In genomic region chrX:134913234-134913936, GRCm38 (mm10) we compare ENCODE assay signal across 8 mouse cellular contexts. TPM values are rescaled to one million over a fixed set of nuclear protein-coding genes. Genes with fewer than 3 reads are reported as not detected.
DNase-seq lines count a peak whose midpoint lies in the region; ATAC-seq and TF ChIP-seq lines count a peak whose summit lies in the region.

No protein-coding gene starts in this region.

- TF ChIP-seq CTCF in kidney, postnatal 0 days (IDR thresholded peaks at IDR 0.05; ENCODE audit: low read depth): peak; percentile 78

- no peak overlapping the region for H3K4me2 ChIP-seq in hindbrain, embryonic 14.5 days (replicated peaks)
- H3K4me2 ChIP-seq in kidney, postnatal 0 days (ENCODE audit: low read length): no peak overlapping the region

- H3K27me3 ChIP-seq in hindbrain, embryonic 14.5 days (ENCODE audit: control insufficient read depth, insufficient read depth, low read length): no peaks in the 10 kb centered on the region
- H3K27me3 ChIP-seq in hindbrain, embryonic 10.5 days (ENCODE audit: insufficient read depth, poor library complexity, severe bottlenecking): 0 out of 2 replicates have a peak, but pooled peaks cover 4% of the 10 kb centered on the region
- no peaks in the 10 kb centered on the region for H3K27me3 ChIP-seq in kidney, postnatal 0 days (ENCODE audit: insufficient read depth, low read length)

- no peak overlapping the region for H3K27ac ChIP-seq in hindbrain, embryonic 14.5 days
- H3K27ac ChIP-seq in hindbrain, embryonic 10.5 days: no peak overlapping the region
- no peak overlapping the region for H3K27ac ChIP-seq in kidney, postnatal 0 days

- H3K4me3 ChIP-seq in hindbrain, embryonic 14.5 days (replicated peaks; ENCODE audit: low read length): no peak overlapping the region
- H3K4me3 ChIP-seq in hindbrain, embryonic 10.5 days: no peak overlapping the region
- H3K4me3 ChIP-seq in kidney, postnatal 0 days (replicated peaks; ENCODE audit: low read depth, low read length): no peak overlapping the region

- 30% methylated on average over 4 of the region's 4 CpGs for WGBS in hindbrain, embryonic 14.5 days
- 39% methylated on average over 4 of the region's 4 CpGs for WGBS in hindbrain, embryonic 10.5 days
- 21% methylated on average over 4 of the region's 4 CpGs for WGBS in kidney, postnatal 0 days

- no peak for ATAC-seq in hindbrain, embryonic 14.5 days (ENCODE audit: low FRiP score)
- ATAC-seq in kidney, postnatal 0 days (replicated peaks; ENCODE audit: low FRiP score, low read depth): no peak

- intact Hi-C loops in gastrocnemius, postnatal 14 days (cut with DNase I; ENCODE audit: low total_unique reads): loop anchor here (5.0 kb wide), 1 partner anchor 166 kb away; no protein-coding TSS in a partner anchor

- no peak overlapping the region for H3K9ac ChIP-seq in hindbrain, embryonic 14.5 days
- no peak overlapping the region for H3K9ac ChIP-seq in kidney, postnatal 0 days (ENCODE audit: low read depth, low read length)

- H3K36me3 ChIP-seq in hindbrain, embryonic 14.5 days (replicated peaks; ENCODE audit: control insufficient read depth, insufficient read depth): no peaks in the 10 kb centered on the region
- no peaks in the 10 kb centered on the region for H3K36me3 ChIP-seq in hindbrain, embryonic 10.5 days
- no peaks in the 10 kb centered on the region for H3K36me3 ChIP-seq in kidney, postnatal 0 days (ENCODE audit: insufficient read depth, low read length)

- H3K9me3 ChIP-seq in hindbrain, embryonic 14.5 days (ENCODE audit: control insufficient read depth, low read length): no peaks in the 10 kb centered on the region
- no peaks in the 10 kb centered on the region for H3K9me3 ChIP-seq in hindbrain, embryonic 10.5 days
- H3K9me3 ChIP-seq in kidney, postnatal 0 days (replicated peaks; ENCODE audit: low read length): no peaks in the 10 kb centered on the region

- peak; percentile 77 for DNase-seq in hindbrain, embryonic 14.5 days (ENCODE audit: low spot score)
- DNase-seq in hindbrain, embryonic 10.5 days (ENCODE audit: low spot score): no peak
- peak; percentile 52 to 53 for DNase-seq in B cell, adult 2 months
- DNase-seq in T-cell, adult 2 months (ENCODE audit: low spot score): peak; percentile 14
- peak; percentile 24 for DNase-seq in gastrocnemius, postnatal 14 days
- peak; percentile 49 for DNase-seq in kidney, postnatal 0 days (ENCODE audit: low spot score)
- DNase-seq in naive thymus-derived CD4-positive, alpha-beta T cell, adult 2 months (ENCODE audit: low read depth): peak; percentile 71
- no peak for DNase-seq in yolk sac, embryonic 10.5 days (ENCODE audit: low spot score)

- no peaks in the 10 kb centered on the region for H3K4me1 ChIP-seq in hindbrain, embryonic 14.5 days (replicated peaks; ENCODE audit: control insufficient read depth, insufficient read depth, low read length)
- no peaks in the 10 kb centered on the region for H3K4me1 ChIP-seq in hindbrain, embryonic 10.5 days (replicated peaks)
- no peaks in the 10 kb centered on the region for H3K4me1 ChIP-seq in kidney, postnatal 0 days (replicated peaks; ENCODE audit: insufficient read depth, low read length)

RNA-seq across cellular contexts. Expression of gene Nxf2, which starts 51.2 kb away (rescaled TPM):
- 0.37 and 0.52 TPM in 2 replicates for polyA plus RNA-seq in hindbrain, embryonic 14.5 days (2014; fragmentation: Nextera tagmentation; extraction: Ambion mirVana)
- polyA plus RNA-seq in hindbrain, embryonic 10.5 days (2016; fragmentation: Nextera tagmentation; extraction: Ambion mirVana): 0.61 and 0.70 TPM in 2 replicates
- total RNA-seq in gastrocnemius, postnatal 14 days (2021): not detected
- 0.25 and 0.33 TPM in 2 replicates for polyA plus RNA-seq in kidney, postnatal 0 days (2015; fragmentation: Nextera tagmentation; extraction: Ambion mirVana)

Comparison
In these comparisons a context has a peak if more than half of its experiments do, and no peak if none do; other contexts are left out.
1. DNase-seq: peak in hindbrain, embryonic 14.5 days (single experiment), B cell, adult 2 months (2 of 2), T-cell, adult 2 months (single experiment), gastrocnemius, postnatal 14 days (single experiment), kidney, postnatal 0 days (single experiment) and naive thymus-derived CD4-positive, alpha-beta T cell, adult 2 months (single experiment); none in hindbrain, embryonic 10.5 days (single experiment) and yolk sac, embryonic 10.5 days (single experiment).